8 mouse cellular contexts compared by ENCODE assay signal in the genomic region with DNA sequence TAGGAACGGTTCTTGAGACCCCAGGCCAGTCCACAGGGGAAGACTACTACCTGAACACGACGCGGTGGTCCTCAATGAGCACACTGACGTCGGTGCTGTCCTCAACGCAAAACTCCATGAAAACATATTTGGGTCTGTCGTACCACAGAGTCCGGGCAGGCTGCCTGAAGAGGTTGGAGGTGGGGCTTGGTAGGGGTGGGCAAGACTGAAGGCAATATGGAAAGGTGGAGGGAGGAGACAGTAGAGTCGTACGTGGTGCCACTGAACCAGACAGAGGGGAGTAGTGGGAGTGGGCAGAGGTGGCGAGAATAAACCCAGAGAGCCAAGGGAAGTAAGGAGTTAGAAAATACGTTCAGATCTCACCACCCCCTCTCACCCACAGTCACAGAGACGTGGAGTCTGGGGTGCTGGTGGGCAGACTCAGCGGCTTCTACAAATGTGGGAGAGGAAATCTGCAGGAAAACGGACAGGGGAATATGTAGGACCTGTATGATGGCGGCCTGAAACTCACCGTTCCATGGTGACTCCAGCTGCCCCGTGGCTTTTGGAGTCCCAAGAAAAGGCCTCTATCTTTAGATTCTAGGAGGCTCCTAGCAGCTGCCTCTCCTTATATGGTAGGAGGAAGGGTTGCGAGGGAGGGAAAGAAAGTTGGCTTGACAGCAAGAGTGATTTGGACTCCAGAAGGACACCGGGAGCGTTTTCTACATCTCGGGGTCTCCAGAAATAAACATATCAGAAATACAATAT. TPM values are rescaled to one million over a fixed set of nuclear protein-coding genes. Genes with fewer than 3 reads are reported as not detected.
DNase-seq lines count a peak whose midpoint lies in the region; ATAC-seq and TF ChIP-seq lines count a peak whose summit lies in the region.

Gene Gm27029, minus strand, starts transcription at position 692 of the 747 bp plus-strand sequence.

- no peak for TF ChIP-seq EP300 in stomach, postnatal 0 days (optimal IDR thresholded peaks at IDR 0.05)

- 0 out of 2 replicates have a peak, but pooled peaks cover under 1% of the 10 kb centered on the region for H3K36me3 ChIP-seq in kidney, embryonic 16.5 days (ENCODE audit: insufficient read depth, low read length)
- no peaks in the 10 kb centered on the region for H3K36me3 ChIP-seq in stomach, postnatal 0 days (ENCODE audit: control insufficient read depth, insufficient read depth, low read length)

- TF ChIP-seq CTCF in left cerebral cortex, adult 2 months (IDR thresholded peaks at IDR 0.05) = no peak
- TF ChIP-seq CTCF in bone marrow, adult 2 months (IDR thresholded peaks at IDR 0.05; ENCODE audit: control insufficient read depth, insufficient read depth, low read length) = no peak
- TF ChIP-seq CTCF in stomach, postnatal 0 days (IDR thresholded peaks at IDR 0.05; ENCODE audit: low read depth) = no peak

- DNase-seq in left cerebral cortex, adult 2 months (ENCODE audit: extremely low spot score in 1 of 2, low spot score in 2 of 2) = peak; percentile 38 to 43
- no peak for DNase-seq in left cerebral cortex, adult 11 months (ENCODE audit: low spot score)
- DNase-seq in gastrocnemius, postnatal 10 days = peak; percentile 25
- DNase-seq in stomach, postnatal 0 days (ENCODE audit: low spot score) = peak; percentile 45
- DNase-seq in urinary bladder, postnatal 36 days (ENCODE audit: low spot score in 2 of 2) = no peak

- peak within 1 kb of the TSS; percentile 75 for H3K4me3 ChIP-seq in left cerebral cortex, adult 2 months
- peak within 1 kb of the TSS; percentile 89 for H3K4me3 ChIP-seq in bone marrow, adult 2 months (replicated peaks; ENCODE audit: control insufficient read depth, low read depth, low read length)
- H3K4me3 ChIP-seq in kidney, embryonic 16.5 days (ENCODE audit: low read length) = peak within 1 kb of the TSS; percentile 67
- H3K4me3 ChIP-seq in stomach, postnatal 0 days (ENCODE audit: low read depth, low read length) = peak within 1 kb of the TSS; percentile 94

- WGBS in bone marrow, adult 2 months = 3% methylated on average over 23 of the region's 23 CpGs
- 5% methylated on average over 23 of the region's 23 CpGs for WGBS in kidney, embryonic 16.5 days
- WGBS in stomach, postnatal 0 days = 4% methylated on average over 23 of the region's 23 CpGs

- intact Hi-C loops in left cerebral cortex, adult 2 months (cut with DNase I) = loop anchor here (2.0 kb wide), 1 partner anchor 19 kb away; the partner anchor contains the start of gene Rpl27

- no peaks in the 10 kb centered on the region for H3K9me3 ChIP-seq in kidney, embryonic 16.5 days (ENCODE audit: low read length)
- H3K9me3 ChIP-seq in stomach, postnatal 0 days (ENCODE audit: control insufficient read depth, low read length) = no peaks in the 10 kb centered on the region

- H3K4me2 ChIP-seq in kidney, embryonic 16.5 days (replicated peaks; ENCODE audit: low read depth, low read length) = peak within 1 kb of the TSS; percentile 80
- H3K4me2 ChIP-seq in stomach, postnatal 0 days (replicated peaks; ENCODE audit: low read depth) = peak within 1 kb of the TSS; percentile 92

- H3K27me3 ChIP-seq in kidney, embryonic 16.5 days (ENCODE audit: insufficient read depth, low read length) = no peaks in the 10 kb centered on the region
- no peaks in the 10 kb centered on the region for H3K27me3 ChIP-seq in stomach, postnatal 0 days (ENCODE audit: control insufficient read depth, insufficient read depth, low read length)

- no peak for TF ChIP-seq POLR2A in bone marrow, adult 2 months (IDR thresholded peaks at IDR 0.05; ENCODE audit: borderline replicate concordance, control insufficient read depth, low read depth, low read length)

- peak within 1 kb of the TSS; percentile 80 for H3K27ac ChIP-seq in left cerebral cortex, adult 2 months
- H3K27ac ChIP-seq in bone marrow, adult 2 months (ENCODE audit: control insufficient read depth, insufficient read depth, low read depth, low read length, poor library complexity) = peak within 1 kb of the TSS; percentile 86
- peak within 1 kb of the TSS; percentile 90 for H3K27ac ChIP-seq in kidney, embryonic 16.5 days (ENCODE audit: low read length)
- H3K27ac ChIP-seq in stomach, postnatal 0 days (replicated peaks) = peak within 1 kb of the TSS; percentile 94

- peak within 1 kb of the TSS; percentile 77 for H3K9ac ChIP-seq in kidney, embryonic 16.5 days (replicated peaks; ENCODE audit: low read length)
- H3K9ac ChIP-seq in stomach, postnatal 0 days (ENCODE audit: low read length) = peak within 1 kb of the TSS; percentile 90

- ATAC-seq in kidney, embryonic 16.5 days (ENCODE audit: low FRiP score, low TSS enrichment) = peak; percentile 66
- peak; percentile 10 for ATAC-seq in megakaryocyte, adult 5-6 weeks (ENCODE audit: poor library complexity, severe bottlenecking)
- ATAC-seq in stomach, postnatal 0 days (ENCODE audit: low FRiP score, low TSS enrichment) = peak; percentile 61

- no peaks in the 10 kb centered on the region; the same call in 1 of the 2 replicates for H3K4me1 ChIP-seq in bone marrow, adult 2 months (ENCODE audit: control insufficient read depth, insufficient read depth, low read length)
- H3K4me1 ChIP-seq in kidney, embryonic 16.5 days (ENCODE audit: insufficient read depth, low read length) = peaks cover 24% of the 10 kb centered on the region
- peaks cover 4% of the 10 kb centered on the region; the same call in 1 of the 2 replicates for H3K4me1 ChIP-seq in stomach, postnatal 0 days (replicated peaks; ENCODE audit: control insufficient read depth, insufficient read depth)

RNA-seq across cellular contexts. Expression of gene Gm27029, which starts in this region (rescaled TPM):
- 1 to 10 TPM; 7.1 to 9.9 TPM for total RNA-seq in left cerebral cortex, adult 2 months (2021)
- 7.1 and 7.2 TPM in 2 replicates for polyA plus RNA-seq in bone marrow, adult 2 months (2011; ENCODE audit: insufficient read depth, insufficient read length, low replicate concordance, missing spikeins)
- total RNA-seq in gastrocnemius, postnatal 10 days (2021) = 1 to 10 TPM; 3.5 to 5.2 TPM
- polyA plus RNA-seq in kidney, embryonic 16.5 days (2015; fragmentation: Nextera tagmentation; extraction: Ambion mirVana) = 10.0 and 16.9 TPM in 2 replicates
- 1.7 TPM in 1 of 2 replicates, not detected in the other for total RNA-seq in megakaryocyte, adult 5-6 weeks (2015)
- total RNA-seq in megakaryocyte, adult 5-6 weeks (2017) = 0.95 and 1.3 TPM in 2 replicates
- polyA plus RNA-seq in stomach, postnatal 0 days (2015; fragmentation: Nextera tagmentation; extraction: Ambion mirVana) = 3.1 TPM in 2 replicates

Comparison
In these comparisons a context has a peak if more than half of its experiments do, and no peak if none do; other contexts are left out.
1. DNase-seq: peak in left cerebral cortex, adult 2 months (2 of 2), gastrocnemius, postnatal 10 days (single experiment) and stomach, postnatal 0 days (single experiment); none in left cerebral cortex, adult 11 months (single experiment) and urinary bladder, postnatal 36 days (0 of 2).
2. ATAC-seq: peak in every context shown above with its lines; median percentile 66 in kidney, embryonic 16.5 days; 61 in stomach, postnatal 0 days; 10 in megakaryocyte, adult 5-6 weeks.
3. Peak in every context shown above with its lines, with median percentiles within 50 percentile points of each other: H3K27ac ChIP-seq and H3K4me3 ChIP-seq.